Mouse (Mus musculus): ENCODE measurements around the gene Ywhae.

- TF ChIP-seq GATA1 (IDR thresholded peaks at IDR 0.05; ENCODE audit: low read length) (no peak), TAL1 (IDR thresholded peaks at IDR 0.05; ENCODE audit: low read length) (no peak)
These were observed 62.6 kb downstream of the Ywhae start for GRCm38 (mm10) chr11:75795321-75795636.

Data from erythroblast, embryonic 14.5 days (primary cell).